Mouse (Mus musculus) spleen, postnatal 36 days (tissue): ENCODE measurements at regions not wholly inside any gene's neighbourhood (a gene's known extent, or its start where the extent isn't known, plus 50 kb on each side); places are given as distances from the start of the nearest gene placed in this dataset.

Experiments used
- DNase-seq, 2 experiments: peaks; one replicate each; pipeline ENCODE4 v3.0.0; 2022; ENCODE audit warnings: low spot score in 2 of 2, mixed read lengths in 1 of 2

DNA sequence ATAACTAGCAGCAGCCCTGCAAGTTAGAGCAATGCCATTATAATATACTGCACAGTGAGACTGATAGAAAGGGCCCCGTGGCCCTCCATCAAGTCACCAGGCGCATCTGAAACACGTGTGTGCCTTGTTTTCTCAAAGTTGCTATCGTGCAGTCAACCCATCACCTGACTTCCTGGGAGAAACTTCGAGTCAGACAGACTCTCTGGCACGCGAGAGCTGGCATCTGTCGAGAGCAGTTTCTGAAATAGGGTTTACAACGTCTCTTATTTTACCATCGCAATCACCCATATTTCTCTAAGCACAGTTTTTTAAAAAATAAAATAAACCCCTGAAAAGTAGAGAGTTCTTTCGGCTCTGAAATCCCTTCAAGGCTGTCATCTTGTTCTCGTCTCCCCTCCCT lies 169.8 kb downstream of the 3110018I06Rik start:
- no peak for DNase-seq

DNA sequence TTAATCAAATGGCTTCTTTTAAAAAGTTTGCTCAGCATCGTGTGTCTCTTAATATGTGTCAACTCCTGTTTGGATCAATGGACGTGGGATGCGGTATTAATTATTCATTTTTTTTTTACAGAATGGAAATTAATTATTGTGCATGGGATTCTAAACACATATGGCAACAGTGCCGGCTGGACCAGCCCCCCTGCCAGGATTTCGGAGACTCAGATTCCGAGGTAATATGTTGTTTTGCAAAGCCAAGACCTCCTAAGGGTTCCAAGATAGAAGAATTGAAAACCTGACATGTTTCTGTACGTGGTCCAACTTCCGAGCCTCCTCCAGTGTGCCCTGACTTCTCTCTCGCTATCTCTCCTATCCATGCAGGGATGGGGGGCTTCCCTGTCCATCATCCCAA lies 170.4 kb downstream of the 3110018I06Rik start:
- no peak for DNase-seq

DNA sequence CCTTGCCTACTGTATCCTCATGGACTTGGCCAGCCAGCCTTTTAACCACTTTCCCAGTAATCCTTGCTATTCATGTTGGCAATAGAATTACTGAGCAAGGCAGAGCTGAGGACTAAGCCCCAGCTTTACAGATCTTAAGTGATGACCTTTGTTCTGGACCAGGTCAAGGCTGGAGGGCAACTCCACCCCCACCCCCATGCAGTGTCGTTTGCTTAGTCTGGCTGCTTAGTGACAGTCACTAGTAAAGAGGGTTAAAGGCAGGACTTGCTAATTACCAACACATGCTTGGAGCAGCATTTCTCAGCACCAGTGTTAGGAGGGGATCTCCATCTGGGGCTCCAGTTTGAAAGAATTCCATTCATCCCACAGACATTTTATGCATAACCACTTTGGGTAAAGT lies 174.2 kb downstream of the 3110018I06Rik start:
- no peak for DNase-seq

DNA sequence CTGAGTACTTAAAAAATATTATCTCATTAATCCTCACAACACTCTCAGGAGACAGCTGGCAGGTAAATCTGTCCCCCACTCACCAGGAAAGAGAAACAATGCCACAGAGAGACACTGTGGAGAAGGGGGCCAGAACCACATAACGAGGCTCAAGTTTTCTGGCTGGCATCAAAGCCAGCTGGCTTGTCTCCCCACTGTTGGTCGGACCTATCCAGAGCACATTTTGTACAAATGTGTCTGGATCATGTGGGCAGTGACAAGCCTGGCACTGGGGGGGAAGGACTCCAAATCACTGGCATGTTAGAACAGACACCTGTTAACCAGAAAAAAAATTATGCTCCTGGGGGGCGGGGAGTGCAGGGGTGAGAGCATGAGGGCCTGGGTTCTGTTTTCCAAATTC lies 179.4 kb downstream of the 3110018I06Rik start:
- DNase-seq = no peak

DNA sequence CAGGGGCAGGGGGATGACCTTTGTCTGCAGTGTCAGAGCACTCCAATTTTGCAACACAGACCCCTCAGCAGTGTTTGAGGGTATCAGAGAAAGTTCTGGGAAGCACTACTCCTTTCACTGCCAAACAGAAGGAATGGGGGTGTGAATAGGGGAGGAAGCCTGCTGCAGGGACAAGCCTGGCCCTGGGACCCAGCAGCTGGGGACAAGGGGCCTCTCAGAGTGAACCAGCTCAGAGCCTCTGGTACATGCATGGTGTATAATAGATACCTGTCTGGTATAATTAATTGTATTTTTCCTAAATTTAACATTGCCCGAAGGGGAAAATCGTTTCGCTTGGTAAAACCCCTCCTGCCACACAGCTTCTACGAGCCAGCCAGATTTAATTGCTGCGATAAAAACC lies 180.6 kb downstream of the 3110018I06Rik start:
- DNase-seq = no peak

DNA sequence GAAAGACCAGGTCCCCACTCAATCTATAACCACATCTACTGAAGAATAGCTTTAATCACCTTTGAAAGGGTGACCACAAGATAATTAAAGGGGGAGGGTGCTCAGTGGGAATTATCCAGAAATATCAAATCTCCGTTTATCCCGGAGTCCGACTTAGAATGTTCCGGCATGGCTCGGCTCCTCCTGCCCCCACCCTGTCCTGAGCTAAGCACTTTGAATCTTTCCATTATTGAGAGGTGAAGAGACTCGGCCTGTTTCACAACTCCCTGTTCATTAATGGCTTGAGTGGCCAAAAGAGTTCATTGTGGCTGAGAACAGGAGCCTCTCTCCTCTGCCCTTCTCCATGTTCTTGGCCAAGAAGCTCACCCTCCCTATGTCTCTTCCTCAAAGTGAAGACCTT lies 181.0 kb downstream of the 3110018I06Rik start:
- no peak for DNase-seq

DNA sequence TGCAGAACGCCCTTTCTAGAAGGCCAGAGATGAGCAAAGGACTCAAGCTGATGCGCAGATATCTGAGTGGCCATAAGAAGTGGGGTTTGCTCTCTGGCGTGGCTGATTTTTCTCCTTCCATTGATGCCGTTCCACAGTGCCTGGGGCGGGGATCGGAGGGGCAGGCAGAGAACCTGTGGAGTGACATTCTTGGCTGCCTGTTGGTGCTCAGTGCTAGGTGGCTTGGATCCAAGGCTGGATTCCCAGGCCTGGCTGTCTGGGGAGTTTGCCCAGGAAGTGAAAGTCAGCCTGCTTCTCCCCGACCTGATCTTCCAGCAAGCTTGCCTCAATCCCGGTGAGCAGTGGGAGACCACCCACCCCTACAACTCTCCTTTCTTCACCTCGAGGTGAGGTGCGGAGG lies 181.5 kb downstream of the 3110018I06Rik start:
- no peak for DNase-seq

DNA sequence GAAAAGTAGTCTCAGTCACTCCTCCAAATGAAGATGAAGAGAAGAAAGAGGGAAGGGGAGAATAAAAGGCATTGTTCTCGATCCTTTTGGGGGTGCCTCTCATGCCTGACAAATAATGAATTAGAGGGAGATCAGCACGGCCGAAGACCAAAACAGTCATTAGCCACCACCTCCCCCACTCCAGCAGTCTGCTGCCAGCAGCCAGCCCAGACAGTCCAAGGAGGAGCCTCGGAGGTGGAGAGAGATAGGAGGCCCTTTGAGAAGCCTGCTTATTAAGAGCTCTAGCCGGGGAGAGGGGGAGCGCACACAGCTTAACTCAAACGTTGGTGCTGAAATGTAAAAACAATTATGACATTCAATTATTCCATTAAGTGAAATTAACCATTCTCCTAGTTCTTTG lies 188.6 kb downstream of the 3110018I06Rik start:
- no peak for DNase-seq

DNA sequence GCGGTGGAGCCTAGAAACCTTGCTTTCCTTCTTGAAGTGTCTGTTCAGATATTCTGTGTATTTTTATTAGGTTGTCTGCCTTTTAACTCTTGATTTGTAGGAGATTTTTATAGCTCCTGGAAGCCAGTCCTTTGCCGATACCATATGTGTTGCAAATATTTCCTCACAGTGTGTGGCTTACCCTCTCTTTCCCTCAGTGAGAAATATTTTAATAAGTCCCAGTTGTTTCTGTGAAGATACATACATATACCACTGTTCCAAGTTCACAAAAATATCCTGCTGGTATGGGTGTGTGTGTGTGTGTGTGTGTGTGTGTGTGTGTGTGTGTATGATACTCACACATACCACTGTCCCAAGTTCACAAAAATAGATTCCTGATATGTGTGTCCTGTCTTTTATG lies 199.0 kb downstream of the 3110018I06Rik start:
- DNase-seq = no peak

DNA sequence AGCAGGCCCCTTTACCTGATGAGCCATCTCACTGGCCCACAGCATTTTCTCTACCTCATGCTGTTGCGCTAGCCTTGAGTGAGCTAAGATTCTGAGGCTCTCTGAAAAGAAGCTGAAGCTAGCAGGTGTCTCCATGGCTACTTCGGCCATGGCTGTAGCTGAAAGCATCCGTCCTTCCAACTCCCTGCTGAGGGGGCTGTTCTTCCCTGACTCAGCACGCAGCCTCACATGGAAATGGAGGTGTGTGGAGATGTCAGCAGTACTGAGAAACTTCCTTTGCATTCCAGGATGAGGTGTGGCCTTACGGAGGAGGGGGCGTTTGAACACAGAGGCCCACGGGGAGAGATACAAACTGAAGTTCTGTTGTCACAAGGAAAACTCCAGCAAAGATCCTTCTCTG lies 201.0 kb downstream of the 3110018I06Rik start:
- no peak for DNase-seq

DNA sequence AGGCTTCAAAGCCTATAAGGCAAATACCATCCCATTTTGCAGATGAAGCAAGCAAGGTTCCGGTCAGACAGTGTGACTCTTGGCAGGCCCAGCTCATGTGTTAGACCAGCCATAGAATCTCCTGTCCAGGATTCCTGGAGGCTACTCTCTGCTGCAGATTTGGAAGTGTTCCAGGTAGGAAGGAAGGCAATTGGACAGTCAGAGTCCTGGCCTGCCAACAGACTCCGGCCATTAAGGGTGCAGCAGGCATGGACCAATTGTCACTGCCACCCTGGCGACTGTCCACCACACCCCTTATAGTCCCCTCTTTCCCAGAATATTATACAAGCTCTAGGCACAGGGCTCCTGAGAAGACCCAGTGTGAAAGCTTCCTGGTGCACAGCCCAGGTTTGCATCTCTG lies 201.6 kb downstream of the 3110018I06Rik start:
- no peak for DNase-seq

DNA sequence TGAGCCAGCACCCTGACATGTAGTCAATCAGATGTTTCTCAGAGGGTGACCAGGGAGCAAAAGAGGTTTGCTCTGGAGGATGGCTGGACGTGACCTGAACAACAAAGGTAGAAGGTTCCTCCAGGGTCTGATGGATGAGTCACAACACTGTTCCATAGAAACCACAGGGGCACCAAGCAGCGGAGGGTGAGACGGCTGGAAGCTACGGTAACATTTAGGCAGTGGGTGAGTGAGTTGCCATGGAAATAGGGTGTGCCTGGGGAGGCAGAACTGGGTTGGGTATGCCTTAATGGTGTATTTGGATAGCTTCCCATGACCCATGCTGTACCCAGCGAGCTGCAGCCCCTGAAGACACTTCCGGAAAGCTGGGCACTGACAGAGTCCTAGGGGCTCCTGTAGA lies 205.3 kb downstream of the 3110018I06Rik start:
- no peak for DNase-seq

DNA sequence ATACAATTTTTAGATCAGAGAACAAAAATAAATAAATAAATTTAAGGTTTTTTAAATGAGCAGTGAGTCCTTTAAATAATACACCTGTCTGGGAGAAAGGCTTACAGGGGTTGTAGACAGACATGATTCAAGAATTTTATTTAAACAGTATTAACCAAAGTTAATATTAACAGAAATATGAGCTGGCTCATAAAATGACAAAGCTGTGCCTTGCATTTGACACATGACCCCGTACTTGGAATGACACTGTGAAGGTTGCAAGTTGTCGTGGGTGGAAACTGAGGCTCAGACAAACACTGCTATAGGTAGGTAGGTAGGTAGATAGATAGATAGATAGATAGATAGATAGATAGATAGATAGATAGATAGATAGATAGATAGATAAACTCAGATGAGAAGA lies 206.6 kb downstream of the 3110018I06Rik start:
- DNase-seq = no peak

DNA sequence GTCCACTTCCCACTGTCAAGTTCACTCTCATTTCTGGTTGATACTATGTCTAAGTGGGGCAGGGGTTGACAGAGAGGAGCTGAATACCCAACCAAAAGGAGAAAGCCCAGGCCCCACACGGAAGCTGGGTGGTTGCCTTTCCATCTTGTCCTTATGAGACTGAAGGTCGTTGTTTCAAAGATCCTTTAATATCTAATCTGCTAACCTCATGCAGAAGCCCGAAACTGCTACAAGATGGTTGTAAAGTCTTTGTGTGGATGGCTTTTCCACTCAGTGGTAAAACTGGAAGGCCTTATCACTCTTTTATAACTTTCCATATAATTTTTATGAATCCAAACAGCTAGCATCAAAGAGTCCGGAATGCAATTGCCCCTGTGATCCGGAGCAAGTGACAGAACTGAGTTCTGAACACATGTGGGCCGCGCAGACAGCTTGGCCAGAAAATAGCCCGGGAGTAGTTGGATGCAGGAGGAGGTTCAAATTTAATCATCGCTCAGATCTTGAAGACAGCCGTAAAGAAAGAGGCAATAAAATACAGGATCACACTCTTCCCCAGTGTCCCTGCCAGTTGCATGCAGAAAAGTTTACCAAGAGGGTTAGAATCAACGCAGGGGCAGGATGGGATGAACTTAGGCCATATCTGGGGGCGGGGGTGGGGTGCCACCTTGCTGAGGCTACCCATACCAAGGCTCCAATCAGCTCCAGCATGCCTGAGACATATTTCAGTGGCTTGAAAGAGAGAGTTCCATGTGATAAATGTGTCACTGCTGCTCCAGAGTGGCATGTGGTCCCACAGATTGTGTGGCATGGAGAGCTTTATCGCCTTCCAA lies 207.2 kb downstream of the 3110018I06Rik start:
- no peak for DNase-seq

DNA sequence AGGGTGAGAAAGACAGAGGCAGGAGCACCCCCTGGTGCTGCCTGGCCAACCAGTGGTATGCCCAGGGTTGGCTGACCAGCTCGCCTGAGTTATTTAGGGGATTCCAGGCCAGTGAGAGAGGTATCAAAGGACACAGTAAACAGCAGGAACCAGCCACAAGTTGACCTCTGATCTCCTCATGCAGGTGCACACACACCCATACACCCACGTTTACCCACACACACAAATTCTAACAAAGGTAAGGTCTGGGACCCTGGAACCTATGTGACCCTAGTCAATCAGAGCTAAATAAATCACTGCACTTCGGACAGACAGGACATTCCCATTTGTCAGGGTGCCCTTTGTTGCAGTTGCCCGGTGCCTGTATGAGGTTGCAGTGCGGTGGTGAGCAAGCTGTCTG lies 211.9 kb downstream of the 3110018I06Rik start:
- no peak for DNase-seq

DNA sequence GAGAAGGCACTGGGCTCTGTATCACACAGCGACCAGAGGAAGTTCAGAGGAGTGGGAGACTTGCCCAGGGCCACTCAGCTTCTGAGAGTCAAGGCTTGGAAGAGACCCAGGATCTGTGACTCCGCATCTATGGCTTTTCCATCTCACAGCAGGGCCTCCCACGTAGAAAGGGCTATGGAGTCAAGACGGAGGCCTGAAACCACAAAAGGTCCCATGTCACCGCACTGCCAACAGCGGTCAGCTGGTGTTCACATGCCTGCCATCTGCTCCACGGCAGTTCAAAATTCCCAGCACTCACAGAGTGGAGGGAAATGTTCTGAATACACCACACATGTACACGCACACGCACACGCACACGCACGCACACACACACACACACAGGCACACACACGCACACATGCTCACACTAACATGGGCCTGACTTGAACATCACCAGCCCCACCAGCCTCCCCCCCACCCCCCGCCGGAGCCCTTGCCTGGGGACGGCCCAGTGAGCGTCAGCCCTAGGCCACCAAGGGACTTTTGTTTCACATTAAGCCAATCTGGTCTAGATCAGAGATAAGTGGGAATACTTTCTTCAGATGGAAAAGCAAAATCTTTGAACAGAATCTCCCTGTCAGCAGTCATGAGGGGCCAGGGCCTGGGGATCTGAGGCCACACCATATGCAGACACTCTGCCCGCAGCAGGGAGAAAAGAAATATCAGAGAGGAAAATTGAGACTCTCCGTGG lies 212.6 kb downstream of the 3110018I06Rik start:
- no peak for DNase-seq

DNA sequence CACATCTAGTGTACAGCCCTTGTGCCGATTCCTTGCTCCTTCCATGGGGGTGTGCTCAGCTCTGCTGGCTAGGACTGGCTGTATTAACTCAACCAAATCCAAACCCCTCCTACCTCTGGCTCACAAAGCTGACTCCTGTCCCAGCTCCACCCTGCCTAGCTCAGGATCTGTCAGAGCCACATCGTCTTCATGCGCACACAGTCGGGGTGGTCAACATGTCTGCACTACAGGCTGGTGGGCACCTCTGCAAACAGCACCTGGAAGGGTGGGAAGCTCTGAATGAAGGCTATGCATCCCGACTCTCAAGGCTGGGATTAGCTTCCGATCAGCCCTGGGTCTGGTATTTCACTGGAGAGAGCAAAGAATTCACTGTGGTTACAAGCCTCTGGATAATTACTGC lies 220.4 kb downstream of the 3110018I06Rik start:
- DNase-seq = no peak

DNA sequence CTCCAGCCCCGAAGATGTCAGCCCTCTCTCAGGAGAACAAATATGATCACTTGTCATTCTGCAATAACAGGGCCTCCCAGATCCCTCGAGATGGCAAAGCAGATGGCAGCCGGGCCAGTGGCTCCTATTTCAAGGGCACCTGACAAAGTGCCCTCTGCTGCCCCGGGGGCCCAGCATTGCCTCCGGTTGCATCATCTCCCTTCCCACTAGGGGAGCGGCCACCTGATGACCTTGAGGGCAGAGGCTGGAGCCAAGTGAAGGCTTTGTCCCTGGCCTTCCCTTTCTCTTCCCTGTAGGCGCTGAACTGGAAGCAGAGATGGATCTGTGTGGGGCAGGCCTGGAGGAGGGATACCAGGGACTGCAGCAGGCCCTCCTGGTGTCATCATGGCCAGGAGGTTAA lies 222.6 kb downstream of the 3110018I06Rik start:
- no peak for DNase-seq

DNA sequence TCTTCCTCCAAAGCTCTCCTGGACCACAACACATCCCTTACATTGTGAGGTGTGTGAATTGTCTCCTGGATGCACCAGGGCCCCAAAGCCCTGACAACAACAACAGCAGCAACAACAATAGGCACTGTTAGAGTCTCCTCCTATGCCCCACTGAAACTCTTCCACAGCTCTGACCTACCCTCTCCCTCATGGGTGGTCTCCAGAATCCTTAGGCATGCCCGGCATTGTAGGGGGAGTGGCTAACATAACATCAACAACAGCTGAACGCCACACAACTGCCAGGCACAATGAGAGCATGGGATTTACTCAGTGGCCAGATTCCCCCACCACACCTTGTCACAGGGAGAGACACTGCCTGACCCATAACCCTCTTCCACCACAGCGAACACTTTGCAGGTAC lies 223.2 kb downstream of the 3110018I06Rik start:
- DNase-seq = no peak

DNA sequence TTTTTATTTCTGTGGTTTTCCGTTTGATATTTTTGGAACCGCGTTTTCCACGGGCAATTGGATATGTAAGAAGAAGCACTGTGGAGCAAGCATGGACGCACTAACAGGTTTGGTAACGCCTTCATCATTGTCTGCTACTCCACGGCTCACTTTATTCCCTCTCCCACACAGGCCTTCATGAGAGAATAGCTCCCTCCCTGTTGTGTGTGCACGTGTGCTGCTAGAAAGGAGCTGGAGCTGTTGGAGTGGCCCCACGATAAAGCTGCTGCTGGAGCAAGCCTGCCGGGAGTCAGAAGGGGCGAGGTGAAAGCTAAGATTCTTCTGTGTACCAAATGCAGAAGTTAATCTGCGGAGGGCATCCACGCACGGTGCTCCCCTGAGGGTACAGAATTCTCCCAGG lies 224.8 kb downstream of the 3110018I06Rik start:
- no peak for DNase-seq

DNA sequence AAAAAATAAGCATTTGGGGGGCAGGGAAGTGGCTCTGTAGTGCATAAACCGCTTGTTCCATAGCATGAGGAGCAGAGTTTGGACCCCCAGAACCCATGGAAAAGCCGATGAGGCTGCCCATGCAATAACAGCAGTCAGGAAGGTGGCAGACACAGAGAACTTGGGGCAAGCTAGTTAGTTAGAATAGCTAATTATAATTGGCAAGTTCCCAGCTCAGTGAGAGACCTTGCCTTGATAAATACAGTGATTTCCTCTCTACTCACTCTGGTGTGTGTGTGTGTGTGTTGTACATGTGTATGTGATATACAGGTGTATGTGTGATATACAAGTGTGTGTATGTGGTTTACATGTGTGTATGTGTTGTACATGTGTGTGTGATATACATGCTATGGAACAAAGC lies 226.4 kb downstream of the 3110018I06Rik start:
- no peak for DNase-seq

DNA sequence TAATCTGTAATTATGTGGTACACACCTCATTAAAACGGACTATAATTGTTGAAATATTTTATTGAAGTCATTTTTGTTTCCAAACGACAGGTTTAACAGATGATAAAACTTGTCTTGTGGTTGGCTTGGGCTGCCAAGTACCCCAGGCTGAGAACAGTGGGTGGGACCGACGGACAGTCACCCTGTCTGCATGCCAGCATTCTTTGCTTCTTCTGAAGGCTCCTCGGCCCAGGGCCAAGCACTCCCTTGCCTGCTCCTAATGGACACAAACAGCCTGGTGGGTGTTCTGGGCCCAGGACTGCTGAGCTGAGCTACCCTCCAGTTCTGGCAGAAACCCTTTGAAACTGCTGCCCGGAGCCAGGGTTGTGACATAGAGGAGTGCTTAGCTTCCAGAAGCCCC lies 227.4 kb downstream of the 3110018I06Rik start:
- no peak for DNase-seq

DNA sequence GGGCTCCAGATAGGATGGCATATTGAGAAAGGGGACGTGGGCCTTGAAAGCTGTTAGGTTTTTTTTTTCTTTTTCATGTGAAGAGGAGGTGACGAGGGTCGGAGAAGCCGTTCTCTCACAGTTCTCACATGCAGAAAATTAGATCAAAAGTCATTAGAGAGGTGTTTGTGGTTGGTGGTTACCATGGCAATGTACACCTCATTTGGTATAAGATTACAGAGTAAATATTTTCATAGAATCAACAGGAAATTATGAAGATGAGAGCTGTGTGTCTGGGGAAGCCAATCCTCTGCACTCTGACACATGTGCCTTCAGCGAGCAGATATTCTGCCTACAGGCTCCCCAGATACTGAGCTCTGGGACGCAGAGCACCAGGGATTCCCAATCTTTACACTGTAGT lies 232.5 kb downstream of the 3110018I06Rik start:
- DNase-seq = no peak
